Mouse (Mus musculus): ENCODE measurements around the gene Gng13. TPM values are rescaled to one million over a fixed set of nuclear protein-coding genes. Genes with fewer than 3 reads are reported as not detected.
A peak's percentile ranks its signal among the peaks of the same experiment; 100 is the strongest.
"Not testable (repeated sequence)": the region's sequence is repeated elsewhere in the genome, so short reads cannot be mapped to it uniquely, and the experiment has no call there.

Gene Gng13
- total RNA-seq, 1 experiment from 2014 or later, result not detected

GRCm38 (mm10) chr17:25735246-25735645 lies 18.3 kb downstream of the Gng13 start:
- no peak for DNase-seq

- no peak for DNase-seq
Observed at GRCm38 (mm10) chr17:25735745-25736144, 18.8 kb downstream of the Gng13 start, which contains the start of gene Mslnl. Gene Mslnl (plus strand): TSS chr17:25736042.

GRCm38 (mm10) chr17:25738861-25739260 lies 21.9 kb downstream of the Gng13 start:
- DNase-seq, result no peak

- DNase-seq, result not testable (repeated sequence)
Observed at GRCm38 (mm10) chr17:25741471-25741870, 24.5 kb downstream of the Gng13 start.

- peak; percentile 75 for DNase-seq
Observed at GRCm38 (mm10) chr17:25743831-25744230, 26.9 kb downstream of the Gng13 start.

- no peak for DNase-seq
Observed at GRCm38 (mm10) chr17:25744311-25744710, 27.3 kb downstream of the Gng13 start.

- DNase-seq, result no peak
Observed at GRCm38 (mm10) chr17:25748238-25748637, 31.3 kb downstream of the Gng13 start.

GRCm38 (mm10) chr17:25749314-25749713 lies 32.3 kb downstream of the Gng13 start:
- no peak for DNase-seq

GRCm38 (mm10) chr17:25751446-25751845 lies 34.5 kb downstream of the Gng13 start:
- peak; percentile 79 for DNase-seq

- DNase-seq, result no peak
Observed at GRCm38 (mm10) chr17:25754241-25754640, 37.3 kb downstream of the Gng13 start, which contains the start of gene Msln. Gene Msln (minus strand): TSS chr17:25754378.

- DNase-seq, result no peak
Observed at GRCm38 (mm10) chr17:25755086-25755485, 38.1 kb downstream of the Gng13 start.

- DNase-seq, result no peak
Observed at GRCm38 (mm10) chr17:25755627-25756377, 38.8 kb downstream of the Gng13 start.

- DNase-seq, result no peak
Observed at GRCm38 (mm10) chr17:25756378-25757242, 39.6 kb downstream of the Gng13 start.

- no peak for DNase-seq
Observed at GRCm38 (mm10) chr17:25757691-25758090, 40.7 kb downstream of the Gng13 start.

GRCm38 (mm10) chr17:25760148-25760547 lies 43.2 kb downstream of the Gng13 start:
- DNase-seq, result no peak

GRCm38 (mm10) chr17:25761561-25761970 lies 44.6 kb downstream of the Gng13 start:
- DNase-seq, result no peak

- DNase-seq, result no peak
Observed at GRCm38 (mm10) chr17:25762591-25762990, 45.6 kb downstream of the Gng13 start.

- no peak for DNase-seq
Observed at GRCm38 (mm10) chr17:25765886-25766285, 48.9 kb downstream of the Gng13 start.

Small RNAs within 50 kb of the gene (microRNA-seq; reads per million reads assigned to microRNA genes)
- 0 reads per million in 2 experiments for gene Gm25083

Other genes with a start within 250 kb of the Gng13 start
- 0.21 TPM in 1 of 2 replicates, not detected in the other for gene Sstr5, start 219.9 kb upstream of the Gng13 start, total RNA-seq (2021)
- gene Sox8, start 146.5 kb upstream of the Gng13 start, total RNA-seq (2021), result 0.52 and 1.1 TPM in 2 replicates
- 41.0 and 41.5 TPM in 2 replicates for gene Lmf1, start 138.1 kb upstream of the Gng13 start, total RNA-seq (2021)
- 6.3 and 7.8 TPM in 2 replicates for gene Chtf18, start 10.2 kb downstream of the Gng13 start, total RNA-seq (2021)
- 14.1 and 14.6 TPM in 2 replicates for gene Rpusd1, start 10.5 kb downstream of the Gng13 start, total RNA-seq (2021)
- gene Mslnl, start 18.9 kb downstream of the Gng13 start, total RNA-seq (2021), result not detected in 2 replicates
- gene Msln, start 37.2 kb downstream of the Gng13 start, total RNA-seq (2021), result 2.2 and 3.7 TPM in 2 replicates
- gene Narfl, start 56.6 kb downstream of the Gng13 start, total RNA-seq (2021), result 31.6 and 31.8 TPM in 2 replicates
- 22.6 and 43.5 TPM in 2 replicates for gene Haghl, start 68.5 kb downstream of the Gng13 start, total RNA-seq (2021)
- gene Ccdc78, start 69.4 kb downstream of the Gng13 start, total RNA-seq (2021), result not detected in 2 replicates
- gene Fam173a, start 75.7 kb downstream of the Gng13 start, total RNA-seq (2021), result 84.7 and 102 TPM in 2 replicates
- gene AC134908.4, start 78.5 kb downstream of the Gng13 start, total RNA-seq (2021), result not detected in 2 replicates
- gene Metrn, start 80.0 kb downstream of the Gng13 start, total RNA-seq (2021), result 22.1 and 25.5 TPM in 2 replicates
- 35.5 and 40.7 TPM in 2 replicates for gene Fbxl16, start 91.9 kb downstream of the Gng13 start, total RNA-seq (2021)
- 24.9 and 25.4 TPM in 2 replicates for gene Wdr24, start 106.5 kb downstream of the Gng13 start, total RNA-seq (2021)
- gene Jmjd8, start 111.7 kb downstream of the Gng13 start, total RNA-seq (2021), result 92.9 and 104 TPM in 2 replicates
- gene Stub1, start 116.2 kb downstream of the Gng13 start, total RNA-seq (2021), result 182 and 205 TPM in 2 replicates
- gene Rhbdl1, start 120.1 kb downstream of the Gng13 start, total RNA-seq (2021), result 15.4 and 20.2 TPM in 2 replicates
- gene Gm20683, start 124.6 kb downstream of the Gng13 start, total RNA-seq (2021), result 12.8 and 26.6 TPM in 2 replicates
- 124 and 130 TPM in 2 replicates for gene Rhot2, start 127.7 kb downstream of the Gng13 start, total RNA-seq (2021)
- 26.7 and 28.0 TPM in 2 replicates for gene Wdr90, start 144.3 kb downstream of the Gng13 start, total RNA-seq (2021)
- 479 and 493 TPM in 2 replicates for gene Mcrip2, start 151.6 kb downstream of the Gng13 start, total RNA-seq (2021)
- 116 and 144 TPM in 2 replicates for gene Mettl26, start 157.9 kb downstream of the Gng13 start, total RNA-seq (2021)
- gene Wfikkn1, start 163.7 kb downstream of the Gng13 start, total RNA-seq (2021), result 2.7 and 3.3 TPM in 2 replicates
- gene Rab40c, start 202.6 kb downstream of the Gng13 start, total RNA-seq (2021), result 33.0 and 36.9 TPM in 2 replicates
- gene Pigq, start 227.8 kb downstream of the Gng13 start, total RNA-seq (2021), result 110 and 113 TPM in 2 replicates
- not detected in 2 replicates for gene Nhlrc4, start 227.8 kb downstream of the Gng13 start, total RNA-seq (2021)
- not detected in 2 replicates for gene A930017K11Rik, start 235.4 kb downstream of the Gng13 start, total RNA-seq (2021)